Mouse (Mus musculus): ENCODE results near the gene Ppp1r12c. TPM values are rescaled to one million over a fixed set of nuclear protein-coding genes. Genes with fewer than 3 reads are reported as not detected.

Gene Ppp1r12c
- total and polyA plus RNA-seq, 3 experiments = 64.2 to 153 TPM; not detected in 1

GRCm38 (mm10) chr7:4448439-4448838 lies 53.0 kb downstream of the Ppp1r12c start (continued):
- TF ChIP-seq RCOR1 (IDR thresholded peaks at IDR 0.05; ENCODE audit: low read depth, low read length) (peak; percentile 38; the same call in 1 of the 2 replicates), MEF2A (IDR thresholded peaks at IDR 0.05; ENCODE audit: extremely low read depth, insufficient replicate concordance, low read depth, low read length, poor library complexity, severe bottlenecking) (no peak), UBTF (IDR thresholded peaks at IDR 0.05; ENCODE audit: borderline replicate concordance, insufficient read depth, low read depth, low read length) (no peak), HCFC1 (IDR thresholded peaks at IDR 0.05; ENCODE audit: low read depth, low read length) (peak; percentile 33; the same call in 1 of the 2 replicates), RAD21 (IDR thresholded peaks at IDR 0.05; ENCODE audit: low read depth, low read length) (no peak), NRF1 (IDR thresholded peaks at IDR 0.05; ENCODE audit: insufficient read depth, low read depth, low read length, poor library complexity, severe bottlenecking) (no peak)

- H3K4me1 ChIP-seq (ENCODE audit: control insufficient read depth in 1 of 2, insufficient read depth in 2 of 2, low read length in 2 of 2) = peaks cover 0 to 9% of the 10 kb centered on the region in 2 experiments; a peak in 2 of 4 replicates
- 0 out of 2 replicates have a peak, but pooled peaks have one; percentile 23 for TF ChIP-seq ZC3H11A (IDR thresholded peaks at IDR 0.05; ENCODE audit: low read depth, low read length)
- no peak for TF ChIP-seq ZNF384 (IDR thresholded peaks at IDR 0.05; ENCODE audit: low read depth, low read length)
- no peak for TF ChIP-seq MYB (IDR thresholded peaks at IDR 0.05; ENCODE audit: low read depth, low read length)
- no peak for TF ChIP-seq SIN3A (IDR thresholded peaks at IDR 0.05; ENCODE audit: low read length)
- TF ChIP-seq TAL1 (IDR thresholded peaks at IDR 0.05; ENCODE audit: low read length) = no peak
- TF ChIP-seq POLR2A (IDR thresholded peaks at IDR 0.05; ENCODE audit: control insufficient read depth in 1 of 2, insufficient read depth in 1 of 2, low read depth in 1 of 2, low read length in 2 of 2, poor library complexity in 1 of 2) = no peak
- TF ChIP-seq MXI1 (IDR thresholded peaks at IDR 0.05; ENCODE audit: low read depth, low read length) = no peak
- TF ChIP-seq HCFC1 (IDR thresholded peaks at IDR 0.05; ENCODE audit: low read depth, low read length) = no peak
- TF ChIP-seq EP300 (IDR thresholded peaks at IDR 0.05; ENCODE audit: low read depth in 1 of 2, low read length in 2 of 2) = no peak
- TF ChIP-seq TCF12 (IDR thresholded peaks at IDR 0.05; ENCODE audit: low read depth, low read length) = no peak
- TF ChIP-seq ELF1 (IDR thresholded peaks at IDR 0.05; ENCODE audit: low read depth, low read length) = no peak
- TF ChIP-seq E2F4 (IDR thresholded peaks at IDR 0.05; ENCODE audit: borderline replicate concordance, low read depth, low read length) = no peak
- no peak for TF ChIP-seq ZMIZ1 (IDR thresholded peaks at IDR 0.05; ENCODE audit: low read depth, low read length)
- no peak for TF ChIP-seq CHD2 (IDR thresholded peaks at IDR 0.05; ENCODE audit: low read length)
- peak; percentile 37 for TF ChIP-seq SMC3 (IDR thresholded peaks at IDR 0.05; ENCODE audit: low read depth, low read length)
- no peak for TF ChIP-seq NRF1 (IDR thresholded peaks at IDR 0.05; ENCODE audit: insufficient read depth, low read depth, low read length, poor library complexity, severe bottlenecking)
- no peak for TF ChIP-seq MYC (IDR thresholded peaks at IDR 0.05; ENCODE audit: low read depth, low read length)
- no peak for TF ChIP-seq KAT2A (conservative IDR thresholded peaks at IDR 0.05; ENCODE audit: low read depth, low read length)
- peak; percentile 27 for TF ChIP-seq RAD21 (IDR thresholded peaks at IDR 0.05; ENCODE audit: low read depth, low read length)
- TF ChIP-seq CTCF (IDR thresholded peaks at IDR 0.05 in 2 of 3, conservative IDR thresholded peaks at IDR 0.05 in 1 of 3; ENCODE audit: control insufficient read depth in 1 of 3, insufficient read depth in 1 of 3, low read depth in 2 of 3, low read length in 3 of 3, poor library complexity in 1 of 3, severe bottlenecking in 1 of 3) = peak; percentile 47 to 53 (median 50)
- H3K27ac ChIP-seq (ENCODE audit: control insufficient read depth, low read depth, low read length) = no peak overlapping the region
- H3K79me2 ChIP-seq (ENCODE audit: control insufficient read depth, insufficient read depth, low read length, poor library complexity) = peaks cover 10% of the 10 kb centered on the region
- H3K36me3 ChIP-seq (ENCODE audit: control insufficient read depth in 1 of 2, insufficient read depth in 2 of 2, low read length in 2 of 2) = peaks cover 0 to 5% of the 10 kb centered on the region in 2 experiments; a peak in 3 of 4 replicates
- H3K9me3 ChIP-seq (replicated peaks; ENCODE audit: insufficient read depth, low read length) = no peaks in the 10 kb centered on the region
- no peak overlapping the region for H3K9ac ChIP-seq (ENCODE audit: control insufficient read depth, low read depth, low read length, poor library complexity, severe bottlenecking)
- peak; percentile 47 for DNase-seq (ENCODE audit: low read depth, low spot score)
- no peak overlapping the region for H3K4me3 ChIP-seq (ENCODE audit: control insufficient read depth in 1 of 2, insufficient read depth in 1 of 2, low read depth in 2 of 2, low read length in 2 of 2)
- no peaks in the 10 kb centered on the region; a peak in 1 of 4 replicates for H3K27me3 ChIP-seq (ENCODE audit: control insufficient read depth in 1 of 2, insufficient read depth in 2 of 2, low read length in 2 of 2)
Measured at GRCm38 (mm10) chr7:4447138-4447537, 54.3 kb downstream of the Ppp1r12c start.

Data from MEL (cell line).